Mouse (Mus musculus) megakaryocyte, embryonic 14.5 days (primary cell): ENCODE measurements around the gene Gast.

Experiments
- FLI1 ChIP-seq: IDR thresholded peaks from 2 replicates; pipeline ENCODE4 v1.6.1; 2012; ENCODE audit warnings: low read length, inconsistent platforms, mixed read lengths
- GATA1 ChIP-seq: IDR thresholded peaks from 3 replicates; pipeline ENCODE4 v1.6.1; 2012; ENCODE audit warnings: mixed read lengths, low read length, inconsistent platforms, borderline replicate concordance

GRCm38 (mm10) chr11:100371981-100372558 is 37.9 kb downstream of the Gast start:
- no peak for TF ChIP-seq FLI1
- TF ChIP-seq GATA1, result no peak
